Mouse (Mus musculus) gastrocnemius, adult 2 months (tissue): Measurements from ENCODE around the gene Hs3st3b1. TPM values are rescaled to one million over a fixed set of nuclear protein-coding genes. Genes with fewer than 3 reads are reported as not detected.

Experiments
- DNase-seq: peaks from one replicate; pipeline ENCODE4 v3.0.0; 2022
- H3K27ac ChIP-seq: fragments of 200-600 bp; 2 replicates; pipeline ENCODE4 v1.8.1; 2022; ENCODE audit warnings: mild to moderate bottlenecking
- H3K4me3 ChIP-seq: fragments of 200-600 bp; 2 replicates; pipeline ENCODE4 v1.8.1; 2022; ENCODE audit warnings: mild to moderate bottlenecking, moderate library complexity
- CTCF ChIP-seq: fragments of 200-600 bp; IDR thresholded peaks from 2 replicates; pipeline ENCODE4 v1.8.1; 2022; ENCODE audit warnings: antibody characterized with exemption, mild to moderate bottlenecking, moderate library complexity
- intact Hi-C: fragments of 180-260 bp; cut with DNase I; formaldehyde crosslinking; loops from one replicate; pipeline ENCODE4 v1.15.1; 2025
- long read RNA-seq, 2 experiments: library from polyadenylated mRNA; stranded (forward); transcript quantifications; one replicate each; pipeline ENCODE4 v2.0.0; 2021
- total RNA-seq, 2 experiments: library from RNA; stranded (reverse); gene quantifications; 2 replicates each; pipeline ENCODE4 v1.2.3; 2021

The Hs3st3b1 gene
- under 1 TPM; 0.26 to 0.28 TPM for total RNA-seq
- long read RNA-seq, experiment 1, result 0 reads
- long read RNA-seq, experiment 2, result 0 reads

- DNase-seq, result peak; percentile 95
- intact Hi-C loops, result loop anchor here (10.0 kb wide), 3 partner anchors 303 to 1043 kb away; no protein-coding TSS in a partner anchor
- peak within 1 kb of the TSS; percentile 80 for H3K4me3 ChIP-seq
- TF ChIP-seq CTCF, result no peak
- H3K27ac ChIP-seq, result peak within 1 kb of the TSS; percentile 56
Observed at GRCm38 (mm10) chr11:63922091-63922621, at the start of gene Hs3st3b1. Gene Hs3st3b1, minus strand, starts transcription at chr11:63922290.

GRCm38 (mm10) chr11:63971462-63971861, 49.4 kb upstream of the Hs3st3b1 start:
- no peak overlapping the region for H3K27ac ChIP-seq
- no peak for TF ChIP-seq CTCF
- no peak overlapping the region for H3K4me3 ChIP-seq
- intact Hi-C loops, result no loop called here
- no peak for DNase-seq

- no peak for DNase-seq
- Histone ChIP-seq H3K4me3 (no peak overlapping the region), H3K27ac (no peak overlapping the region)
- no peak for TF ChIP-seq CTCF
- intact Hi-C loops, result no loop called here
Observed at GRCm38 (mm10) chr11:63970818-63971217, 48.7 kb upstream of the Hs3st3b1 start.

- DNase-seq, result no peak
- no peak for TF ChIP-seq CTCF
- no peak overlapping the region for H3K27ac ChIP-seq
- no peak overlapping the region for H3K4me3 ChIP-seq
- intact Hi-C loops, result no loop called here
Observed at GRCm38 (mm10) chr11:63969205-63969910, 47.3 kb upstream of the Hs3st3b1 start.

GRCm38 (mm10) chr11:63968388-63969035, 46.4 kb upstream of the Hs3st3b1 start:
- no peak overlapping the region for H3K27ac ChIP-seq
- intact Hi-C loops, result no loop called here
- H3K4me3 ChIP-seq, result no peak overlapping the region
- DNase-seq, result no peak
- no peak for TF ChIP-seq CTCF

GRCm38 (mm10) chr11:63967641-63968387, 45.7 kb upstream of the Hs3st3b1 start:
- no peak for TF ChIP-seq CTCF
- no peak for DNase-seq
- no peak overlapping the region for H3K4me3 ChIP-seq
- intact Hi-C loops, result no loop called here
- H3K27ac ChIP-seq, result no peak overlapping the region

GRCm38 (mm10) chr11:63965437-63965836, 43.3 kb upstream of the Hs3st3b1 start:
- DNase-seq, result no peak
- intact Hi-C loops, result no loop called here
- TF ChIP-seq CTCF, result no peak
- Histone ChIP-seq H3K4me3 (no peak overlapping the region), H3K27ac (no peak overlapping the region)

GRCm38 (mm10) chr11:63957207-63957606, 35.1 kb upstream of the Hs3st3b1 start:
- Histone ChIP-seq H3K27ac (no peak overlapping the region), H3K4me3 (no peak overlapping the region)
- DNase-seq, result no peak
- TF ChIP-seq CTCF, result peak; percentile 35
- intact Hi-C loops, result no loop called here

- Histone ChIP-seq H3K4me3 (no peak overlapping the region), H3K27ac (no peak overlapping the region)
- no peak for DNase-seq
- intact Hi-C loops, result no loop called here
- no peak for TF ChIP-seq CTCF
Observed at GRCm38 (mm10) chr11:63956748-63957147, 34.7 kb upstream of the Hs3st3b1 start.

- Histone ChIP-seq H3K27ac (no peak overlapping the region), H3K4me3 (no peak overlapping the region)
- DNase-seq, result no peak
- no peak for TF ChIP-seq CTCF
- intact Hi-C loops, result no loop called here
Observed at GRCm38 (mm10) chr11:63953887-63954286, 31.8 kb upstream of the Hs3st3b1 start.

GRCm38 (mm10) chr11:63952743-63953191, 30.7 kb upstream of the Hs3st3b1 start:
- DNase-seq, result no peak
- H3K27ac ChIP-seq, result no peak overlapping the region
- TF ChIP-seq CTCF, result no peak
- intact Hi-C loops, result no loop called here
- H3K4me3 ChIP-seq, result no peak overlapping the region

- peak; percentile 73 for DNase-seq
- intact Hi-C loops, result no loop called here
- Histone ChIP-seq H3K27ac (0 out of 2 replicates have a peak overlapping the region, but pooled peaks have one; percentile 13), H3K4me3 (peak overlapping the region; percentile 67)
- no peak for TF ChIP-seq CTCF
Observed at GRCm38 (mm10) chr11:63951831-63952631, 29.9 kb upstream of the Hs3st3b1 start.
